Mouse (Mus musculus) erythroblast, embryonic 14.5 days (primary cell): ENCODE data around the gene St6galnac3.

Experiments used
- GATA1 ChIP-seq: IDR thresholded peaks from 2 replicates; pipeline ENCODE4 v1.6.1; 2012; ENCODE audit warnings: low read length, inconsistent platforms, mixed read lengths
- TAL1 ChIP-seq: IDR thresholded peaks from 3 replicates; pipeline ENCODE4 v1.6.1; 2012; ENCODE audit warnings: low read length, inconsistent platforms, mixed read lengths

GRCm38 (mm10) chr3:153584836-153585235, 140.1 kb downstream of the St6galnac3 start:
- TF ChIP-seq TAL1 (no peak), GATA1 (no peak)
